Mouse (Mus musculus): Measurements from ENCODE around the gene Adamts9. TPM values are rescaled to one million over a fixed set of nuclear protein-coding genes. Genes with fewer than 3 reads are reported as not detected.

Gene Adamts9
- total RNA-seq, 2 experiments from 2014 or later: 8.7 to 8.9 TPM

GRCm38 (mm10) chr6:92804254-92804971 is 138.9 kb downstream of the Adamts9 start:
- no peak for DNase-seq (ENCODE audit: low spot score in 2 of 2)
- no peak overlapping the region for H3K27ac ChIP-seq
- H3K4me3 ChIP-seq: no peak overlapping the region
- no peak for TF ChIP-seq CTCF (conservative IDR thresholded peaks at IDR 0.05)

GRCm38 (mm10) chr6:92803213-92803612 is 140.1 kb downstream of the Adamts9 start:
- H3K27ac ChIP-seq: peak overlapping the region; percentile 2; the same call in 1 of the 2 replicates
- no peak overlapping the region for H3K4me3 ChIP-seq
- no peak for TF ChIP-seq CTCF (conservative IDR thresholded peaks at IDR 0.05)
- peak in 1 of 2 experiments; percentile 8 for DNase-seq (ENCODE audit: low spot score in 2 of 2)

GRCm38 (mm10) chr6:92802421-92802820 is 140.9 kb downstream of the Adamts9 start:
- H3K27ac ChIP-seq: no peak overlapping the region
- DNase-seq (ENCODE audit: low spot score in 2 of 2): no peak
- H3K4me3 ChIP-seq: no peak overlapping the region
- TF ChIP-seq CTCF (conservative IDR thresholded peaks at IDR 0.05): no peak

- Histone ChIP-seq H3K27ac (no peak overlapping the region), H3K4me3 (no peak overlapping the region)
- TF ChIP-seq CTCF (conservative IDR thresholded peaks at IDR 0.05): no peak
- no peak for DNase-seq (ENCODE audit: low spot score in 2 of 2)
Measured at GRCm38 (mm10) chr6:92801462-92801861, 141.8 kb downstream of the Adamts9 start.

- no peak overlapping the region for H3K4me3 ChIP-seq
- no peak overlapping the region for H3K27ac ChIP-seq
- TF ChIP-seq CTCF (conservative IDR thresholded peaks at IDR 0.05): no peak
- DNase-seq (ENCODE audit: low spot score in 2 of 2): no peak
Measured at GRCm38 (mm10) chr6:92793804-92794203, 149.5 kb downstream of the Adamts9 start.

GRCm38 (mm10) chr6:92787376-92787712 is 155.9 kb downstream of the Adamts9 start:
- peak; percentile 85 for TF ChIP-seq CTCF (conservative IDR thresholded peaks at IDR 0.05)
- no peak overlapping the region for H3K27ac ChIP-seq
- peak; percentile 82 to 95 for DNase-seq (ENCODE audit: low spot score in 2 of 2)
- peak overlapping the region; percentile 42 for H3K4me3 ChIP-seq

- Histone ChIP-seq H3K27ac (peak overlapping the region; percentile 43; the same call in 1 of the 2 replicates), H3K4me3 (peak overlapping the region; percentile 42)
- no peak for TF ChIP-seq CTCF (conservative IDR thresholded peaks at IDR 0.05)
- DNase-seq (ENCODE audit: low spot score in 2 of 2): no peak
Measured at GRCm38 (mm10) chr6:92786701-92787375, 156.5 kb downstream of the Adamts9 start.

GRCm38 (mm10) chr6:92784782-92785181 is 158.5 kb downstream of the Adamts9 start:
- DNase-seq (ENCODE audit: low spot score in 2 of 2): peak; percentile 30 to 70
- H3K4me3 ChIP-seq: no peak overlapping the region
- TF ChIP-seq CTCF (conservative IDR thresholded peaks at IDR 0.05): peak; percentile 93
- H3K27ac ChIP-seq: no peak overlapping the region

- no peak for TF ChIP-seq CTCF (conservative IDR thresholded peaks at IDR 0.05)
- no peak overlapping the region for H3K4me3 ChIP-seq
- no peak overlapping the region for H3K27ac ChIP-seq
- no peak for DNase-seq (ENCODE audit: low spot score in 2 of 2)
Measured at GRCm38 (mm10) chr6:92781446-92781845, 161.8 kb downstream of the Adamts9 start.

- no peak for DNase-seq (ENCODE audit: low spot score in 2 of 2)
- no peak for TF ChIP-seq CTCF (conservative IDR thresholded peaks at IDR 0.05)
- Histone ChIP-seq H3K27ac (no peak overlapping the region), H3K4me3 (no peak overlapping the region)
Measured at GRCm38 (mm10) chr6:92779935-92780205, 163.4 kb downstream of the Adamts9 start.

GRCm38 (mm10) chr6:92779140-92779934 is 164.0 kb downstream of the Adamts9 start:
- Histone ChIP-seq H3K4me3 (no peak overlapping the region), H3K27ac (no peak overlapping the region)
- TF ChIP-seq CTCF (conservative IDR thresholded peaks at IDR 0.05): no peak
- DNase-seq (ENCODE audit: low spot score in 2 of 2): no peak

GRCm38 (mm10) chr6:92776356-92776755 is 166.9 kb downstream of the Adamts9 start:
- peak; percentile 17 to 51 for DNase-seq (ENCODE audit: low spot score in 2 of 2)
- no peak overlapping the region for H3K27ac ChIP-seq
- TF ChIP-seq CTCF (conservative IDR thresholded peaks at IDR 0.05): peak; percentile 92
- H3K4me3 ChIP-seq: no peak overlapping the region

GRCm38 (mm10) chr6:92762372-92762771 is 180.9 kb downstream of the Adamts9 start:
- no peak overlapping the region for H3K4me3 ChIP-seq
- no peak for DNase-seq (ENCODE audit: low spot score in 2 of 2)
- no peak overlapping the region for H3K27ac ChIP-seq
- TF ChIP-seq CTCF (conservative IDR thresholded peaks at IDR 0.05): no peak
